Mouse (Mus musculus) lung, postnatal 0 days (tissue): ENCODE results near the gene Pxdn. TPM values are rescaled to one million over a fixed set of nuclear protein-coding genes. Genes with fewer than 3 reads are reported as not detected.
A peak's percentile ranks its signal among the peaks of the same experiment; 100 is the strongest.

Experiments used
- ATAC-seq: fragments of 200-750 bp; cut with Nextera tagmentation; 2 replicates; pipeline ENCODE4 v1.8.0; 2017; ENCODE audit warnings: moderate library complexity
- DNase-seq: peaks from one replicate; pipeline ENCODE4 v3.0.0-alpha.2; 2016; ENCODE audit warnings: low spot score
- H3K27ac ChIP-seq: fragments of 300-500 bp; sonication (generic); 2 replicates; pipeline ENCODE4 v1.5.1; 2014; ENCODE audit warnings: antibody characterized with exemption, mild to moderate bottlenecking, low read length, mixed read lengths
- H3K27me3 ChIP-seq: fragments of 300-500 bp; sonication (generic); replicated peaks from 2 replicates; pipeline ENCODE4 v1.6.1; 2014; ENCODE audit warnings: low read length, mixed read lengths; ENCODE audit not compliant: insufficient read depth
- H3K36me3 ChIP-seq: fragments of 300-500 bp; sonication (generic); 2 replicates; pipeline ENCODE4 v1.6.1; 2014; ENCODE audit warnings: low read length, mixed read lengths; ENCODE audit not compliant: insufficient read depth
- H3K4me1 ChIP-seq: fragments of 300-500 bp; sonication (generic); 2 replicates; pipeline ENCODE4 v1.6.1; 2014; ENCODE audit warnings: antibody characterized with exemption, low read depth, low read length, mixed read lengths; ENCODE audit not compliant: insufficient read depth
- H3K4me2 ChIP-seq: fragments of 300-500 bp; sonication (generic); replicated peaks from 2 replicates; pipeline ENCODE4 v1.6.1; 2014; ENCODE audit warnings: low read depth, mild to moderate bottlenecking, low read length, moderate library complexity, mixed read lengths
- H3K4me3 ChIP-seq: fragments of 300-500 bp; sonication (generic); 2 replicates; pipeline ENCODE4 v1.5.1; 2014; ENCODE audit warnings: low read depth, low read length
- H3K9ac ChIP-seq: fragments of 300-500 bp; sonication (generic); replicated peaks from 2 replicates; pipeline ENCODE4 v1.6.1; 2014; ENCODE audit warnings: low read depth, mild to moderate bottlenecking
- H3K9me3 ChIP-seq: fragments of 300-500 bp; sonication (generic); 2 replicates; pipeline ENCODE4 v1.6.1; 2016; ENCODE audit warnings: low read length, mixed read lengths
- CTCF ChIP-seq: IDR thresholded peaks from 2 replicates; pipeline ENCODE4 v1.5.1; 2016; ENCODE audit warnings: antibody characterized with exemption, mild to moderate bottlenecking
- EP300 ChIP-seq: IDR thresholded peaks from 2 replicates; pipeline ENCODE4 v1.6.1; 2016; ENCODE audit warnings: antibody characterized with exemption, mild to moderate bottlenecking, control low read depth
- WGBS: fragments of 180-500 bp; shearing (Covaris S2); extraction: QIAGEN DNeasy Blood & Tissue Kit; methylation state at CpG from one replicate; pipeline ENCODE4 v1.1.7; 2014; 5-methylcytosine and 5-hydroxymethylcytosine counted together
- polyA plus RNA-seq: library from polyadenylated mRNA; unstranded; fragments of >200 nt; fragmentation: Nextera tagmentation; extraction: Ambion mirVana; gene quantifications from 2 replicates; pipeline ENCODE4 v1.2.1, GENCODE M21; 2015

Gene Pxdn
- polyA plus RNA-seq, 1 experiment from 2014 or later, result 56.1 TPM

- ATAC-seq, result 0 out of 2 replicates have a peak, but pooled peaks have one; percentile 13
- no peak for TF ChIP-seq CTCF
- no peak for TF ChIP-seq EP300
- H3K27me3 ChIP-seq, result no peaks in the 10 kb centered on the region
Measured at GRCm38 (mm10) chr12:29945182-29945743, 7.9 kb downstream of the Pxdn start.

GRCm38 (mm10) chr12:29951043-29951442 lies 13.6 kb downstream of the Pxdn start:
- no peaks in the 10 kb centered on the region for H3K36me3 ChIP-seq
- H3K4me2 ChIP-seq, result no peak overlapping the region
- TF ChIP-seq EP300 (peak; percentile 50; the same call in 1 of the 2 replicates), CTCF (no peak)
- H3K4me3 ChIP-seq, result no peak overlapping the region
- H3K9ac ChIP-seq, result no peak overlapping the region
- ATAC-seq, result peak; percentile 56
- no peaks in the 10 kb centered on the region for H3K27me3 ChIP-seq
- peaks cover 19% of the 10 kb centered on the region for H3K4me1 ChIP-seq
- DNase-seq, result peak; percentile 59
- H3K9me3 ChIP-seq, result no peaks in the 10 kb centered on the region
- WGBS, result 35% methylated on average over 6 of the region's 6 CpGs
- H3K27ac ChIP-seq, result peak overlapping the region; percentile 62; the same call in 1 of the 2 replicates

More at GRCm38 (mm10) chr12:29945182-29945743, 7.9 kb downstream of the Pxdn start:
- Histone ChIP-seq H3K36me3 (no peaks in the 10 kb centered on the region), H3K4me1 (peaks cover 16% of the 10 kb centered on the region), H3K4me2 (no peak overlapping the region), H3K27ac (0 out of 2 replicates have a peak overlapping the region, but pooled peaks have one; percentile 32), H3K9me3 (no peaks in the 10 kb centered on the region), H3K4me3 (no peak overlapping the region), H3K9ac (no peak overlapping the region)
- WGBS, result 48% methylated on average over 6 of the region's 6 CpGs
- DNase-seq, result no peak

- ATAC-seq (no peak), DNase-seq (no peak)
- no peak for TF ChIP-seq CTCF
- no peak for TF ChIP-seq EP300
- H3K4me3 ChIP-seq, result no peak overlapping the region
- no peaks in the 10 kb centered on the region for H3K27me3 ChIP-seq
- no peak overlapping the region for H3K9ac ChIP-seq
- no peak overlapping the region for H3K4me2 ChIP-seq
- H3K36me3 ChIP-seq, result no peaks in the 10 kb centered on the region
- peak overlapping the region; percentile 62; the same call in 1 of the 2 replicates for H3K27ac ChIP-seq
- no peaks in the 10 kb centered on the region for H3K9me3 ChIP-seq
- H3K4me1 ChIP-seq, result peaks cover 19% of the 10 kb centered on the region
- WGBS, result 78% methylated on average over 5 of the region's 5 CpGs
Measured at GRCm38 (mm10) chr12:29951485-29951884, 14.1 kb downstream of the Pxdn start.

- no peak overlapping the region for H3K9ac ChIP-seq
- H3K27me3 ChIP-seq, result no peaks in the 10 kb centered on the region
- H3K27ac ChIP-seq, result no peak overlapping the region
- H3K4me3 ChIP-seq, result no peak overlapping the region
- ATAC-seq, result peak; percentile 63
- H3K36me3 ChIP-seq, result no peaks in the 10 kb centered on the region
- H3K9me3 ChIP-seq, result no peaks in the 10 kb centered on the region
- WGBS, result 51% methylated on average over 6 of the region's 6 CpGs
- peak; percentile 22 for DNase-seq
- H3K4me2 ChIP-seq, result no peak overlapping the region
- TF ChIP-seq CTCF (no peak), EP300 (no peak)
- peaks cover 19% of the 10 kb centered on the region for H3K4me1 ChIP-seq
Measured at GRCm38 (mm10) chr12:29952102-29952501, 14.7 kb downstream of the Pxdn start.

GRCm38 (mm10) chr12:29953999-29954398 lies 16.6 kb downstream of the Pxdn start:
- ATAC-seq (0 out of 2 replicates have a peak, but pooled peaks have one; percentile 6), DNase-seq (no peak)
- TF ChIP-seq EP300 (no peak), CTCF (no peak)
- Histone ChIP-seq H3K36me3 (no peaks in the 10 kb centered on the region), H3K9ac (no peak overlapping the region), H3K4me3 (no peak overlapping the region), H3K4me2 (no peak overlapping the region), H3K27ac (peak overlapping the region; percentile 45; the same call in 1 of the 2 replicates), H3K9me3 (no peaks in the 10 kb centered on the region), H3K4me1 (peaks cover 19% of the 10 kb centered on the region), H3K27me3 (no peaks in the 10 kb centered on the region)
- WGBS, result 51% methylated on average over 11 of the region's 11 CpGs

- Histone ChIP-seq H3K9ac (no peak overlapping the region), H3K27ac (peak overlapping the region; percentile 45; the same call in 1 of the 2 replicates), H3K4me1 (peaks cover 19% of the 10 kb centered on the region), H3K36me3 (no peaks in the 10 kb centered on the region), H3K4me2 (no peak overlapping the region), H3K27me3 (no peaks in the 10 kb centered on the region), H3K9me3 (no peaks in the 10 kb centered on the region), H3K4me3 (no peak overlapping the region)
- ATAC-seq (no peak), DNase-seq (no peak)
- TF ChIP-seq EP300 (no peak), CTCF (no peak)
- 70% methylated on average over 3 of the region's 3 CpGs for WGBS
Measured at GRCm38 (mm10) chr12:29954464-29954863, 17.1 kb downstream of the Pxdn start.
